Mouse (Mus musculus) liver, postnatal 0 days (tissue): Measurements from ENCODE around the gene Gm20388. TPM values are rescaled to one million over a fixed set of nuclear protein-coding genes. Genes with fewer than 3 reads are reported as not detected.

ENCODE experiments used
- ATAC-seq: fragments of 200-750 bp; cut with Nextera tagmentation; 2 replicates; pipeline ENCODE4 v1.8.0; 2017; ENCODE audit warnings: mild to moderate bottlenecking, moderate library complexity
- DNase-seq: peaks from one replicate; pipeline ENCODE4 v3.0.0-alpha.2; 2016
- H3K27ac ChIP-seq: fragments of 300-500 bp; sonication (generic); 2 replicates; pipeline ENCODE4 v1.5.1; 2014; ENCODE audit warnings: antibody characterized with exemption, moderate library complexity, mild to moderate bottlenecking, low read depth
- H3K27me3 ChIP-seq: fragments of 300-500 bp; sonication (generic); 2 replicates; pipeline ENCODE4 v1.6.1; 2014; ENCODE audit warnings: low read length, control low read depth, mixed read lengths; ENCODE audit not compliant: insufficient read depth
- H3K36me3 ChIP-seq: fragments of 300-500 bp; sonication (generic); replicated peaks from 2 replicates; pipeline ENCODE4 v1.6.1; 2014; ENCODE audit warnings: mild to moderate bottlenecking, control low read depth, low read length, moderate library complexity, mixed read lengths; ENCODE audit not compliant: insufficient read depth
- H3K4me1 ChIP-seq: fragments of 300-500 bp; sonication (generic); 2 replicates; pipeline ENCODE4 v1.6.1; 2014; ENCODE audit warnings: antibody characterized with exemption, mild to moderate bottlenecking, control low read depth; ENCODE audit not compliant: insufficient read depth
- H3K4me2 ChIP-seq: fragments of 300-500 bp; sonication (generic); 2 replicates; pipeline ENCODE4 v1.6.1; 2014; ENCODE audit warnings: low read depth, mild to moderate bottlenecking, low read length, moderate library complexity, mixed read lengths
- H3K4me3 ChIP-seq: fragments of 300-500 bp; sonication (generic); 2 replicates; pipeline ENCODE4 v1.5.1; 2014; ENCODE audit warnings: low read depth, low read length
- H3K9ac ChIP-seq: fragments of 300-500 bp; sonication (generic); replicated peaks from 2 replicates; pipeline ENCODE4 v1.6.1; 2014; ENCODE audit warnings: mild to moderate bottlenecking, moderate library complexity
- H3K9me3 ChIP-seq: fragments of 300-500 bp; sonication (generic); 2 replicates; pipeline ENCODE4 v1.6.1; 2016; ENCODE audit warnings: mild to moderate bottlenecking, control low read depth, low read length, mixed read lengths
- CTCF ChIP-seq: sonication (generic); IDR thresholded peaks from 2 replicates; pipeline ENCODE4 v1.5.1; 2016; ENCODE audit warnings: antibody characterized with exemption, low read depth
- EP300 ChIP-seq: IDR thresholded peaks from 2 replicates; pipeline ENCODE4 v1.6.1; 2016; ENCODE audit warnings: antibody characterized with exemption, low read depth, mild to moderate bottlenecking
- WGBS: fragments of 180-500 bp; shearing (Covaris S2); extraction: QIAGEN DNeasy Blood & Tissue Kit; methylation state at CpG from one replicate; pipeline ENCODE4 v1.1.7; 2014; ENCODE audit not compliant: insufficient replicate concordance; 5-methylcytosine and 5-hydroxymethylcytosine counted together
- polyA plus RNA-seq: library from polyadenylated mRNA; unstranded; fragments of >200 nt; fragmentation: Nextera tagmentation; extraction: Ambion mirVana; gene quantifications from 2 replicates; pipeline ENCODE4 v1.2.1, GENCODE M21; 2015

Gene Gm20388
- polyA plus RNA-seq, 1 experiment from 2014 or later, result not detected

- Histone ChIP-seq H3K4me3 (no peak overlapping the region), H3K27me3 (no peaks in the 10 kb centered on the region), H3K36me3 (peaks cover 57% of the 10 kb centered on the region), H3K4me2 (no peak overlapping the region), H3K27ac (no peak overlapping the region), H3K9ac (no peak overlapping the region), H3K9me3 (no peaks in the 10 kb centered on the region), H3K4me1 (peaks cover 3% of the 10 kb centered on the region; the same call in 1 of the 2 replicates)
- DNase-seq (no peak), ATAC-seq (peak; percentile 30; the same call in 1 of the 2 replicates)
- 77% methylated on average over 14 of the region's 14 CpGs for WGBS
- TF ChIP-seq EP300 (no peak), CTCF (no peak)
These were observed 3357.4 kb downstream of the Gm20388 start for GRCm38 (mm10) chr8:123267926-123268656.

GRCm38 (mm10) chr8:123271147-123271546, 3360.5 kb downstream of the Gm20388 start:
- Histone ChIP-seq H3K27me3 (no peaks in the 10 kb centered on the region), H3K4me3 (no peak overlapping the region), H3K36me3 (peaks cover 43% of the 10 kb centered on the region), H3K27ac (no peak overlapping the region), H3K9ac (no peak overlapping the region), H3K4me2 (no peak overlapping the region), H3K4me1 (peaks cover 3% of the 10 kb centered on the region; the same call in 1 of the 2 replicates), H3K9me3 (no peaks in the 10 kb centered on the region)
- DNase-seq (no peak), ATAC-seq (no peak)
- TF ChIP-seq CTCF (no peak), EP300 (no peak)
- 85% methylated on average over 10 of the region's 10 CpGs for WGBS

GRCm38 (mm10) chr8:123271901-123272300, 3361.3 kb downstream of the Gm20388 start:
- DNase-seq (no peak), ATAC-seq (no peak)
- Histone ChIP-seq H3K4me1 (peaks cover 3% of the 10 kb centered on the region; the same call in 1 of the 2 replicates), H3K27ac (no peak overlapping the region), H3K9ac (no peak overlapping the region), H3K9me3 (no peaks in the 10 kb centered on the region), H3K4me2 (no peak overlapping the region), H3K27me3 (no peaks in the 10 kb centered on the region), H3K36me3 (peaks cover 35% of the 10 kb centered on the region), H3K4me3 (no peak overlapping the region)
- whole genome bisulfite sequencing, result 78% methylated on average over 4 of the region's 4 CpGs
- TF ChIP-seq CTCF (no peak), EP300 (no peak)

- Histone ChIP-seq H3K4me3 (no peak overlapping the region), H3K36me3 (peaks cover 10% of the 10 kb centered on the region), H3K27ac (no peak overlapping the region), H3K27me3 (no peaks in the 10 kb centered on the region), H3K9me3 (no peaks in the 10 kb centered on the region), H3K4me2 (no peak overlapping the region), H3K4me1 (peaks cover 3% of the 10 kb centered on the region; the same call in 1 of the 2 replicates), H3K9ac (no peak overlapping the region)
- ATAC-seq, result no peak
- DNase-seq, result no peak
- TF ChIP-seq CTCF (no peak), EP300 (no peak)
- 82% methylated on average over 5 of the region's 5 CpGs for whole genome bisulfite sequencing
These were observed 3363.8 kb downstream of the Gm20388 start for GRCm38 (mm10) chr8:123274447-123274846.

- Histone ChIP-seq H3K9ac (no peak overlapping the region), H3K36me3 (peaks cover 3% of the 10 kb centered on the region), H3K4me2 (no peak overlapping the region), H3K27me3 (no peaks in the 10 kb centered on the region), H3K9me3 (no peaks in the 10 kb centered on the region), H3K27ac (no peak overlapping the region), H3K4me1 (peaks cover 3% of the 10 kb centered on the region; the same call in 1 of the 2 replicates), H3K4me3 (no peak overlapping the region)
- 91% methylated on average over 12 of the region's 12 CpGs for WGBS
- ATAC-seq (no peak), DNase-seq (no peak)
- TF ChIP-seq EP300 (no peak), CTCF (no peak)
These were observed 3364.5 kb downstream of the Gm20388 start for GRCm38 (mm10) chr8:123275096-123275495.

GRCm38 (mm10) chr8:123278445-123278844, 3367.8 kb downstream of the Gm20388 start:
- Histone ChIP-seq H3K27ac (peak overlapping the region; percentile 39; the same call in 1 of the 2 replicates), H3K4me1 (no peaks in the 10 kb centered on the region), H3K4me3 (no peak overlapping the region), H3K4me2 (no peak overlapping the region), H3K9me3 (no peaks in the 10 kb centered on the region), H3K36me3 (peaks cover 3% of the 10 kb centered on the region; the same call in 1 of the 2 replicates), H3K27me3 (no peaks in the 10 kb centered on the region), H3K9ac (no peak overlapping the region)
- no peak for TF ChIP-seq EP300
- TF ChIP-seq CTCF, result no peak
- WGBS, result 76% methylated on average over 7 of the region's 7 CpGs
- DNase-seq (no peak), ATAC-seq (no peak)
